Mouse (Mus musculus) megakaryocyte, embryonic 14.5 days (primary cell): ENCODE measurements at regions not wholly inside any gene's neighbourhood (a gene's known extent, or its start where the extent isn't known, plus 50 kb on each side); places are given as distances from the start of the nearest gene placed in this dataset.

Experiments used
- FLI1 ChIP-seq: IDR thresholded peaks from 2 replicates; pipeline ENCODE4 v1.6.1; 2012; ENCODE audit warnings: low read length, inconsistent platforms, mixed read lengths
- GATA1 ChIP-seq: IDR thresholded peaks from 3 replicates; pipeline ENCODE4 v1.6.1; 2012; ENCODE audit warnings: mixed read lengths, low read length, inconsistent platforms, borderline replicate concordance

DNA sequence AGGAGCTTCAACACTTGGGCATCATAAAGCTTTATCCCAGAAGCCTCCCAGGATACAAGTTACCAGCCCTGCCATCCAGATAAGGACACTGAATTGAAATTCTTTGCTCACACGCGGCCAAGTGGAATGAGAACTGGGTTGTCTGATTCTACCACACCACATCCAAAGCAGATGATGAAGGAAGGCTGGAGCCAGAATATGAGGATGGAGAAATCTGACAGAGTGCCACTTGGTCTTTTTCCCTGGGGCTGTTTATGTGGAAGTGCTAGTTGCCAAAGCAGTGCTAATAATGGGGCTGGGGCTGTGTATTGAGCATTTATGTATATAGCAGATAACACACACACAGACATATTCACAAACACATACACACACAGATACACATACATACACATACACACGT, 92.2 kb downstream of the Ephb3 start:
- TF ChIP-seq GATA1 (no peak), FLI1 (no peak)
